Mouse (Mus musculus) embryo, embryonic 10.5 days (tissue): ENCODE results near the gene Cyyr1.
"Not testable (repeated sequence)": the region's sequence is repeated elsewhere in the genome, so short reads cannot be mapped to it uniquely, and the experiment has no call there.

Experiments
- DNase-seq: peaks from one replicate; pipeline ENCODE4 v3.0.0-alpha.2; 2015; ENCODE audit warnings: low spot score

Cyyr1 gene

GRCm38 (mm10) chr16:85553297-85553696 is at the start of gene Cyyr1:
TSS of gene Cyyr1 (minus strand) at chr16:85553397.
- DNase-seq = not testable (repeated sequence)

- peak; percentile 11 for DNase-seq
Measured at GRCm38 (mm10) chr16:85588844-85589243, 35.6 kb upstream of the Cyyr1 start.

DNA sequence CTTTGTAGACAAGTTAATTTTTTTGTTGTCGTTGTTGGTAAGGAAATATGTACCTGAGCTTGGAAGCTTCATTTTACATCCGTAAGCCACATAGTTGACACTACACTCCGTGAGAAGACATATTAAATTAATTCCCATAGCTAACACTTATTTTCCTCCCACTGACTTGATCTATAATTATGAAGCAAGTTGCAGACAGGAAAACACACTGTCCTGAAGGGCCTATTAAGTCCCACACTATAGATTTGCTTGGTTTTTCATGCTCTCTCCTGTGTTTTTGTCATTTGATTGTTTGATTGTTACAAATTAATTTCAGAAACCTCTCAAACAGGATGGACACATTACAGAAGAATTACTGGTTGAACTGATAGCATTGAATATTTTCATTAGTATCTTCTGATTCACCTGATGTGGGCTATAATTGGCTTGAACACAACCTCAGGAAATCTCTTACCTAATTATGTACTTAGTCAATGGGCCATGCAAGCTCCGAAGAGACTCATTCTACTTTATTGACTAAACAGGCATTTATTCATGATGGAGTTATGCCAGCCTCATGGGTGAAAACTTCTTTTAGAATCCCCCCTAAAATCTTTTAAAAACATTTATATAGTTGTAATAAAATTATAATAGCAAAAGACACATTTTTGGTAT is 34.5 kb upstream of the Cyyr1 start:
- DNase-seq = no peak

DNA sequence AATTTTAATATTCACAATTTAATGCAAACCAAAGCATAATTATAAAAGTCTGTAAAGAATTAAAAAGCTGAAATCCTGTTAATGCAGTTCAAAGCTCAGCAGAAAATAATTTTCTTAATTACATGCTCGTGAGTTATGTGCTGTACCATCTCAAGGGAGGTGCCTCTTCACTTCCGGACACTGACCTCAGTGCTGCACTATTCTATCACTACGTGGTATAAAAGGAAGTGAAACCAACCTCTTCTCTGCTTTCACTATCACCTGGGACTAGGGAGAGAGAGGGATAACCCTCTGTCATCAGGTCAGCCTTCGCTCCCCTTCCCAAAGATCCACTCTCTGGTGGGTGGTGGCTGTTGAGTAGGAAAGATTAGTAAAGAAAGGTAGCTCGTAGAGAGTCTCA is 13.3 kb upstream of the Cyyr1 start:
- no peak for DNase-seq

GRCm38 (mm10) chr16:85553838-85554237 is 641 bp upstream of the Cyyr1 start:
- DNase-seq = no peak

DNA sequence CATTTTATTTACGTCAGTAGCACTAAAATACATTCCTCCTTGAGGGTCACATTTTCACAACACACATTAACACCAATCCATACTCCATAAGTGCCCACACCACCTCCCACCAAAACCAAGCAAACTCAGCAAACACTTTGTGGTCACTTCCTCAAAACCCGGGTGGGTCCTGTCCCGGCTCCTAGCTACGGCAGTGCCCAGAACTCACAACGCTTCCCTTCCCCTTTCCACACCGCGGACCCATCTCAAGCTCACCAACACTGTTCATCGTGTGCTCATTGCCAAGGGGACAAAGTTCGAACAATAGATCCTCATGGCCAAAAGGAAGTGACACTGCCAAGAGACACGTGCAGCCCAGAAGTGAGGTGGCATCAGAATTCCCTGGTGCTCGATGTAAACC is 1.2 kb downstream of the Cyyr1 start:
- DNase-seq = not testable (repeated sequence)

- peak; percentile 60 for DNase-seq
Measured at GRCm38 (mm10) chr16:85549971-85550567, 3.1 kb downstream of the Cyyr1 start.

DNA sequence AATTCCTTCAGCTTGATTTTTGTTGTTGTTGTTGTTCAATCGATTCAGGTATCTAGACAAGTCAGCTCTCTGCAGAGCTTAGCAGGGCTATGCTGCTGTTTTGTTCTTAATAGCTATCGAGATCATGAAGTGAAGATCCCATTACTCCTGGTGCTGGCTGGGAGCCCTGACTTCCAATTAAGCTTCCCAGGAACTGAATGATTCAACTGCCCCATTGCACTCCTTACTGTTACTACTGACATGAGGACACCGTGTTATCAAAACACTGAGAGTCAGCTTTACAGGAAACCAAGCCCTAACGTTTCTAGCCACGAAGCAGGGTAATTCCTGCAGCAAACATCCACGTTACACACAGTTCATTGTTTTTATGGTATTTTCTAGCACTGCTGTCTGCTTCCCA is 6.7 kb downstream of the Cyyr1 start:
- DNase-seq = no peak

GRCm38 (mm10) chr16:85541676-85542273 is 11.4 kb downstream of the Cyyr1 start:
- no peak for DNase-seq

DNA sequence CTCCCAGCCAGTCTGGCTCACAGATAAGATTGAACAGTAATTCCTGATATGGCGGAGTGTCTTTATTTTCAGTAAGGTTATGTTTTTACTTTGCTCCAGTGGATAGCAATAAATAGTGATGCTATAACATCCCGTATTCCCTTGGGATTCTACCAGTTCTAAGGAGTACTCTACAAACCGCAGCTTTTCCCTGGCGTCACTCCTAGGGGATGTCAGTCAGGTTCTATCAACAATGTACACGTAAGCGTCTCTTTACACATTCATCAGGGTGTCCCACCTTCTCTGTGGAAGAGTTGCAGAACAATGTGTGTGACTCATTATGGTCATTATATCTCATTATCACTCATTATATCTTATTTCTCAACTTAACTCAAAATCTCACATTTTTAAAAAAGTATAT is 12.2 kb downstream of the Cyyr1 start:
- DNase-seq = no peak

GRCm38 (mm10) chr16:85538367-85538766 is 14.8 kb downstream of the Cyyr1 start:
- DNase-seq = no peak

GRCm38 (mm10) chr16:85536075-85536474 is 17.1 kb downstream of the Cyyr1 start:
- no peak for DNase-seq

DNA sequence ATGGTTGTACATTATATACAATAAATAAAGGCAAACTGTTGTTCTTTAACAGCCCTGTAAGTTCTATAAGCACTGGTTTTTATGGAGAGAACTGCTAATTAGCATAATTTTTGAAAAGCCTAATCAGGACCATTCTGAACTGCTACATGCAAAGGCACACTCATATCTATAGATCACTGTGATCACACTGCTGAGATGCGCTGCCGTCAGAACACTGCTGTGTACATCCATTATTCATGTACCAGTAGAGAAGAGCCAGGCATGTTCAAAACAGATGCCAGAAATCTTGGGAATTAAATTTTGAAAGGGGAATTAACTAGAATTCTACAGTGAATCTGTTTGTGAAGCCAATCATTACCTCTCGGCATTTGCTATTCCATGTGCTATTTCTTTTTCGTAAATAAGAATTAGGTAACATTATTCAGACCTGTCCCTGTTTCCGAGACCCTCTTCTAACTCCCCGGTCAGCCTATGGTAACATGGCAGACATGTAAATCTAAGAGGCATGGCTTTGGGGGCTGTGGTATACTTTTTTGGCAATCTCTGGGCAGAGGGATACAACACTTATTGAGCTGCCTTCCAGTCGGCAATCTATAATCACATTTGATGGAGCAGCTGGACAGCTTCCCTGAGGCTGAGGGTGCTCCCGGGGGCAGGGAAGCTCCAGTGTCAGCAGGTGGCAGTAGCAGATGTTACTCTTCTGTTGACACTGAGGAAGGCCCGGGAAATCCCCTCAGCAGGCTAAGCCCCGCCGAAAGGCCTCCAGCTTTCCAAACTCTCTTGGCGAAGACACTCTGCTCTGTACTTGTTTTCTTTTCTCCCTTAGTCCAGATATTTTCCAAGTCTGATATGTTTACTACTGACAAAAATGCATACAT is 25.2 kb downstream of the Cyyr1 start:
- DNase-seq = peak; percentile 53

GRCm38 (mm10) chr16:85524589-85524988 is 28.6 kb downstream of the Cyyr1 start:
- no peak for DNase-seq

GRCm38 (mm10) chr16:85507264-85507663 is 45.9 kb downstream of the Cyyr1 start:
- no peak for DNase-seq

GRCm38 (mm10) chr16:85505108-85505507 is 48.1 kb downstream of the Cyyr1 start:
- DNase-seq = peak; percentile 44

- no peak for DNase-seq
Measured at GRCm38 (mm10) chr16:85503416-85503815, 49.8 kb downstream of the Cyyr1 start.

- no peak for DNase-seq
Measured at GRCm38 (mm10) chr16:85495837-85496236, 57.4 kb downstream of the Cyyr1 start.

- no peak for DNase-seq
Measured at GRCm38 (mm10) chr16:85488105-85488607, 65.0 kb downstream of the Cyyr1 start.

DNA sequence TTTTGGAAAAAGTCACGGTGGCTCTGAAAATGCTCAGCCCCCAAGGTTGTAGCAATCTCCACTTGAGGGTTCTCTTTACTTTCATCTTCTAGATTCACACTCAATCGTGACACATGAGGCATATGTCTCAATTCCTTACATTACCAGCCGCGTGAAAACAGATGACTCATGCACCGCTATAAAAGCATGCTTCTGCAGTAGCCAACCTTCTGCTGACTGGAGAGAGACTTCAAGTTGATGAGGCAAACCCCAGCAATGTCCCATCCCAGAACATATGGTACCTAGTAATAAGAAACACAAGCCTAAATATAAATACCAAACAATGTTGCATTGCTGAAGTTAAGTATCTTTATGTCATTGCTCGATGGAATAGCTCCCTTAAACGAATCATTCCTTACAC is 65.9 kb downstream of the Cyyr1 start:
- no peak for DNase-seq

- no peak for DNase-seq
Measured at GRCm38 (mm10) chr16:85484557-85484956, 68.6 kb downstream of the Cyyr1 start.

DNA sequence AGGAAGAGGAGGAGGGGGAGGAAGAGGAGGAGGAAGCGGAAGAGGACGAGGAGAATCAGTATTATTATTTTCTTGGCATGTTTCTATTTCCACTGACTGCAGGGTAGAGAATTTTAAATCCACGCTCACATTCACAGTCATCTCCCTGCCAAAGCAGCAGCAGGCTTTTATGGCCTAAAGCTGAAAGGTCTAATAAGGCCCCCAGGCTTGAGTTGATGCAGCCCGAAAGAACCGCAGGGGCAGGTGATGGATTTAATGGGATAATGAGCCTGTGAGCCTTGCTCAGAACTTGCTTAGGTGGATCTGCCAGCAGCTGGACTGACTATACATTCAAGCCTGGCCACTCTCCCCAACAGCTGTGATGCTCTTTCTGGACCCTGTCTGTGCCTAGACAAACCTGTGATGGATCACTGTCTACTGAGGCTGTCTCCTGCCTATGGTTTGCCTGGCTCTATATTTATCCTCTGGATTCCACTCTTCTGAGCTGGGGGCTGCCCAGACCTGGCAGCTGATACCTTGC is 78.6 kb downstream of the Cyyr1 start:
- DNase-seq = no peak
